Mouse (Mus musculus): ENCODE measurements around the gene Slain1.

GRCm38 (mm10) chr14:103667036-103667435 is 17.0 kb downstream of the Slain1 start:
- TF ChIP-seq CTCF (IDR thresholded peaks at IDR 0.05; ENCODE audit: low read depth) (no peak), EP300 (IDR thresholded peaks at IDR 0.05; ENCODE audit: low read depth) (no peak)
